Mouse (Mus musculus): ENCODE results near the gene Gm20765.
"Not testable (repeated sequence)": the region's sequence is repeated elsewhere in the genome, so short reads cannot be mapped to it uniquely, and the experiment has no call there.

The Gm20765 gene

DNA sequence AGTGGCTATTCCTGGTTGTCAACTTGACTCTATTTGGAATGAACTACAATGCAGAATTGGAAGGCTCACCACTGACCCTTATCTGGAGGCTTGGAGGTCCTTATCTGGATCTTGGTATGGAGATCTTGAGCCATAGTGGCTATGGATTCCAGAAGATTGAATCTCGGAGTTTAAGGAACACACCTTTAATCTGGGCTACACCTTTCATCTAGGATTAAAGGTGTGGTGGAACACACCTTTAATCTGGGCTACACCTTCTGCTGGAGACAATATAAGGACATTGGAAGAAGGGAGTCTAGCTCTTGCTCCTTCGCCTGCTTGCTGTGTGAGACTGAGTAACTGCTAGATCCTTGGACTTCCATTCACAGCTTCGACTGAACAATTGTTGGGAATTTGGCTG, at the start of gene Gm20765:
Gene Gm20765, plus strand, starts transcription at position 301 of the 400 bp plus-strand sequence.
- DNase-seq: not testable (repeated sequence)

- DNase-seq: not testable (repeated sequence)
Observed at GRCm38 (mm10) chr10:104142687-104143086, 42.6 kb upstream of the Gm20765 start, which contains the start of gene Gm21293. Gene Gm21293, plus strand, starts transcription at chr10:104142987.

- not testable (repeated sequence) for DNase-seq
Observed at GRCm38 (mm10) chr10:104151197-104151596, 34.1 kb upstream of the Gm20765 start, which contains the start of gene Gm6763. Gene Gm6763, plus strand, starts transcription at chr10:104151497.

DNA sequence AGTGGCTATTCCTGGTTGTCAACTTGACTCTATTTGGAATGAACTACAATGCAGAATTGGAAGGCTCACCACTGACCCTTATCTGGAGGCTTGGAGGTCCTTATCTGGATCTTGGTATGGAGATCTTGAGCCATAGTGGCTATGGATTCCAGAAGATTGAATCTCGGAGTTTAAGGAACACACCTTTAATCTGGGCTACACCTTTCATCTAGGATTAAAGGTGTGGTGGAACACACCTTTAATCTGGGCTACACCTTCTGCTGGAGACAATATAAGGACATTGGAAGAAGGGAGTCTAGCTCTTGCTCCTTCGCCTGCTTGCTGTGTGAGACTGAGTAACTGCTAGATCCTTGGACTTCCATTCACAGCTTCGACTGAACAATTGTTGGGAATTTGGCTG, 25.6 kb upstream of the Gm20765 start, which contains the start of gene Gm8764:
Gene Gm8764, plus strand, starts transcription at position 301 of the 400 bp plus-strand sequence.
- DNase-seq: not testable (repeated sequence)

GRCm38 (mm10) chr10:104168215-104168614, 17.1 kb upstream of the Gm20765 start, which contains the start of gene Gm21304:
Gene Gm21304, plus strand, starts transcription at chr10:104168515.
- not testable (repeated sequence) for DNase-seq

DNA sequence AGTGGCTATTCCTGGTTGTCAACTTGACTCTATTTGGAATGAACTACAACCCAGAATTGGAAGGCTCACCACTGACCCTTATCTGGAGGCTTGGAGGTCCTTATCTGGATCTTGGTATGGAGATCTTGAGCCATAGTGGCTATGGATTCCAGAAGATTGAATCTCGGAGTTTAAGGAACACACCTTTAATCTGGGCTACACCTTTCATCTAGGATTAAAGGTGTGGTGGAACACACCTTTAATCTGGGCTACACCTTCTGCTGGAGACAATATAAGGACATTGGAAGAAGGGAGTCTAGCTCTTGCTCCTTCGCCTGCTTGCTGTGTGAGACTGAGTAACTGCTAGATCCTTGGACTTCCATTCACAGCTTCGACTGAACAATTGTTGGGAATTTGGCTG, 8.6 kb upstream of the Gm20765 start, which contains the start of gene Gm21312:
Gene Gm21312, plus strand, starts transcription at position 301 of the 400 bp plus-strand sequence.
- not testable (repeated sequence) for DNase-seq

GRCm38 (mm10) chr10:104193742-104194141, 8.4 kb downstream of the Gm20765 start, which contains the start of gene Gm4340:
Gene Gm4340, plus strand, starts transcription at chr10:104194042.
- DNase-seq: not testable (repeated sequence)

DNA sequence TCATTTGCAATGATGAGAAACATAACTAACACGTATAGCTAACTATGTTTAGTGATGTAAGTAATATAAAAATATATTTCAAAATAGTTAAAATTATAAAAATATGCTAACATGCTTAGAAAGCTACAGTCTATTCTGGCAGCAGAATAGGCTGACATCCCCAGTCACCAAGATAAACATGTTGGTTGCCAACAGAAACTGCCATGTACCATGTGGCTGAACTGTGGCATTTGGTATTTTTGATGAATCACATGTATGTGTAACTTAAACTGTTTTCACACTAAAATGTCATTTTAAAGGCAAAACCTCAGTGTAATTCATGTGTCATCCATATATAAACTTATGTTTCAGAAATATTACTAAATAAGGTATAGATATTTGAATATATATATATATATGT, 24.3 kb downstream of the Gm20765 start:
- no peak for DNase-seq

- no peak for DNase-seq
Observed at GRCm38 (mm10) chr10:104210268-104210990, 25.1 kb downstream of the Gm20765 start.

DNA sequence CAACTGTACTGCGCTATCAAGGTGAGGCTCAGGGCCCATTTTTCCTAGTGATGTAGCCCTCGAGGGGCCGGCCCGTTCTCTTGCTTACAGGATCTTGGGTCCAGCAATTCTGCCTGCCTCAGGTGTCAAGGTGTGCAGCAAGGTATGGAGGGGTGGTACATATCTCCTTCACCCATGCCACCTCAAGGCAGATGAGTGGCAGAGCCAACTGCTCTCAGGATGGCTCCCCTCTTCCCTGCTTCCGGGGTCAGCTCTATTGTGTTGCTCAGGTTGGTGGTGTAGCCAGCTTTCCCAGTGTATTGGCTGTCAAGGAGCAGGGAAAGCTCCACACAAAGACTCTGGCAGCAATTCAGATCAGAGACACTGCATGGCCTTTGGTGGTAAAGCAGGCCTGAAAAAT, 29.2 kb downstream of the Gm20765 start:
- no peak for DNase-seq

GRCm38 (mm10) chr10:104220303-104221021, 35.1 kb downstream of the Gm20765 start:
- no peak for DNase-seq
